Mouse (Mus musculus) MEL (cell line): ENCODE results near the gene Gm10203. TPM values are rescaled to one million over a fixed set of nuclear protein-coding genes. Genes with fewer than 3 reads are reported as not detected.

ENCODE experiments used
- DNase-seq: peaks from one replicate; pipeline ENCODE4 v3.0.0; 2011; ENCODE audit warnings: low read depth, low spot score
- H3K27ac ChIP-seq: 2 replicates; pipeline ENCODE4 v1.5.1; 2012; ENCODE audit warnings: low read depth, mild to moderate bottlenecking, control low read depth, low read length, moderate library complexity; ENCODE audit not compliant: control insufficient read depth
- H3K27me3 ChIP-seq, 2 experiments: fragments of 150-350 bp in 1 of 2; sonication (generic) in 1 of 2; 2 replicates each; pipeline ENCODE4 v1.6.1; 2012; ENCODE audit warnings: low read length in 2 of 2, mild to moderate bottlenecking in 2 of 2, improper control_type of control experiment in 1 of 2, moderate library complexity in 1 of 2; ENCODE audit not compliant: insufficient read depth in 2 of 2, control insufficient read depth in 1 of 2
- H3K36me3 ChIP-seq, 2 experiments: 2 replicates each; pipeline ENCODE4 v1.6.1; 2012 to 2014; ENCODE audit warnings: low read length in 2 of 2, improper control_type of control experiment in 1 of 2, inconsistent platforms in 1 of 2, mild to moderate bottlenecking in 1 of 2; ENCODE audit not compliant: insufficient read depth in 2 of 2, control insufficient read depth in 1 of 2
- H3K4me1 ChIP-seq, 2 experiments: fragments of 150-350 bp in 1 of 2; sonication (generic) in 1 of 2; 2 replicates each; pipeline ENCODE4 v1.6.1; 2012; ENCODE audit warnings: low read length in 2 of 2, improper control_type of control experiment in 1 of 2, mild to moderate bottlenecking in 1 of 2; ENCODE audit not compliant: insufficient read depth in 2 of 2, control insufficient read depth in 1 of 2
- H3K4me3 ChIP-seq, 2 experiments: fragments of 150-350 bp in 1 of 2; sonication (generic) in 1 of 2; 2 replicates each; pipeline ENCODE4 v1.5.1; 2012; ENCODE audit warnings: low read depth in 2 of 2, low read length in 2 of 2, mild to moderate bottlenecking in 2 of 2, moderate library complexity in 2 of 2, control low read depth in 1 of 2, improper control_type of control experiment in 1 of 2; ENCODE audit not compliant: control insufficient read depth in 1 of 2, insufficient read depth in 1 of 2
- H3K79me2 ChIP-seq: 2 replicates; pipeline ENCODE4 v1.6.1; 2012; ENCODE audit warnings: mild to moderate bottlenecking, low read length, moderate library complexity; ENCODE audit not compliant: control insufficient read depth, poor library complexity, insufficient read depth
- H3K9ac ChIP-seq: 2 replicates; pipeline ENCODE4 v1.6.1; 2012; ENCODE audit warnings: low read depth, mild to moderate bottlenecking, control low read depth, low read length, moderate library complexity; ENCODE audit not compliant: control insufficient read depth, poor library complexity, severe bottlenecking
- H3K9me3 ChIP-seq: fragments of 150-350 bp; sonication (generic); replicated peaks from 2 replicates; pipeline ENCODE4 v1.6.1; 2012; ENCODE audit warnings: mild to moderate bottlenecking, low read length, improper control_type of control experiment, moderate library complexity; ENCODE audit not compliant: insufficient read depth
- BHLHE40 ChIP-seq: IDR thresholded peaks from 2 replicates; pipeline ENCODE4 v1.6.1; 2012; ENCODE audit warnings: low read depth, mild to moderate bottlenecking, inconsistent platforms, low read length, improper control_type of control experiment, borderline replicate concordance
- CTCF ChIP-seq, 3 experiments: IDR thresholded peaks in 2 of 3; conservative IDR thresholded peaks in 1 of 3; 2 replicates each; pipeline ENCODE4 v1.5.1; 2011 to 2012; ENCODE audit warnings: low read length in 3 of 3, low read depth in 2 of 3, mild to moderate bottlenecking in 2 of 3, improper control_type of control experiment in 1 of 3, inconsistent platforms in 1 of 3, mixed read lengths in 1 of 3, moderate library complexity in 1 of 3; ENCODE audit not compliant: control insufficient read depth in 1 of 3, insufficient read depth in 1 of 3, poor library complexity in 1 of 3, severe bottlenecking in 1 of 3
- GABPA ChIP-seq: IDR thresholded peaks from 2 replicates; pipeline ENCODE4 v1.6.1; 2012; ENCODE audit warnings: low read depth, mild to moderate bottlenecking, inconsistent platforms, low read length, improper control_type of control experiment, moderate library complexity
- GATA1 ChIP-seq: IDR thresholded peaks from 2 replicates; pipeline ENCODE4 v1.6.1; 2011; ENCODE audit warnings: low read depth, low read length, improper control_type of control experiment
- HCFC1 ChIP-seq: IDR thresholded peaks from 2 replicates; pipeline ENCODE4 v1.6.1; 2012; ENCODE audit warnings: low read depth, mild to moderate bottlenecking, inconsistent platforms, low read length, improper control_type of control experiment, moderate library complexity
- KAT2A ChIP-seq: conservative IDR thresholded peaks from 2 replicates; pipeline ENCODE4 v1.6.1; 2012; ENCODE audit warnings: low read depth, low read length, improper control_type of control experiment, inconsistent platforms
- MAX ChIP-seq: IDR thresholded peaks from 2 replicates; pipeline ENCODE4 v1.6.1; 2011; ENCODE audit warnings: low read length, improper control_type of control experiment
- MAZ ChIP-seq: IDR thresholded peaks from 2 replicates; pipeline ENCODE4 v1.6.1; 2012; ENCODE audit warnings: low read depth, mild to moderate bottlenecking, inconsistent platforms, low read length, improper control_type of control experiment
- MXI1 ChIP-seq: IDR thresholded peaks from 2 replicates; pipeline ENCODE4 v1.6.1; 2011; ENCODE audit warnings: mild to moderate bottlenecking, low read depth, low read length, improper control_type of control experiment
- MYC ChIP-seq: IDR thresholded peaks from 2 replicates; pipeline ENCODE4 v1.6.1; 2011; ENCODE audit warnings: low read depth, mild to moderate bottlenecking, low read length, improper control_type of control experiment, moderate library complexity
- NELFE ChIP-seq: IDR thresholded peaks from 2 replicates; pipeline ENCODE4 v1.6.1; 2011; ENCODE audit warnings: low read depth, low read length, improper control_type of control experiment
- RAD21 ChIP-seq: IDR thresholded peaks from 2 replicates; pipeline ENCODE4 v1.6.1; 2011; ENCODE audit warnings: mild to moderate bottlenecking, low read depth, low read length, improper control_type of control experiment
- RCOR1 ChIP-seq: IDR thresholded peaks from 2 replicates; pipeline ENCODE4 v1.6.1; 2012; ENCODE audit warnings: low read depth, mild to moderate bottlenecking, inconsistent platforms, low read length, improper control_type of control experiment
- SMC3 ChIP-seq: IDR thresholded peaks from 2 replicates; pipeline ENCODE4 v1.6.1; 2011; ENCODE audit warnings: low read depth, low read length, improper control_type of control experiment
- TAL1 ChIP-seq: IDR thresholded peaks from 2 replicates; pipeline ENCODE4 v1.6.1; 2012; ENCODE audit warnings: mild to moderate bottlenecking, inconsistent platforms, low read length, moderate library complexity, mixed read lengths
- USF2 ChIP-seq, 2 experiments: IDR thresholded peaks; 2 replicates each; pipeline ENCODE4 v1.6.1; 2011 to 2012; ENCODE audit warnings: improper control_type of control experiment in 2 of 2, low read length in 2 of 2, borderline replicate concordance in 1 of 2, inconsistent platforms in 1 of 2, low read depth in 1 of 2, mild to moderate bottlenecking in 1 of 2; ENCODE audit not compliant: insufficient read depth in 1 of 2
- ZC3H11A ChIP-seq: IDR thresholded peaks from 2 replicates; pipeline ENCODE4 v1.6.1; 2012; ENCODE audit warnings: low read depth, mild to moderate bottlenecking, inconsistent platforms, low read length, improper control_type of control experiment
- ZNF384 ChIP-seq: IDR thresholded peaks from 2 replicates; pipeline ENCODE4 v1.6.1; 2012; ENCODE audit warnings: low read depth, mild to moderate bottlenecking, inconsistent platforms, low read length, improper control_type of control experiment
- polyA plus RNA-seq, 2 experiments: library from polyadenylated mRNA; stranded (reverse) in 1 of 2; unstranded in 1 of 2; fragments of >175 nt in 1 of 2; fragments of >200 nt in 1 of 2; gene quantifications; 2 replicates each; pipeline versions ENCODE4 v1.2.1 to v1.2.4; 2012; ENCODE audit warnings: low replicate concordance in 2 of 2, low read depth in 1 of 2; ENCODE audit not compliant: insufficient read length in 2 of 2, insufficient read depth in 1 of 2, missing spikeins in 1 of 2
- total RNA-seq: library from RNA; depleted of rRNA; stranded (reverse); fragments of 300-350 nt; gene quantifications from 2 replicates; pipeline ENCODE4 v1.2.3, GENCODE M21; 2012

The Gm10203 gene
- total and polyA plus RNA-seq, 3 experiments, result not detected

DNA sequence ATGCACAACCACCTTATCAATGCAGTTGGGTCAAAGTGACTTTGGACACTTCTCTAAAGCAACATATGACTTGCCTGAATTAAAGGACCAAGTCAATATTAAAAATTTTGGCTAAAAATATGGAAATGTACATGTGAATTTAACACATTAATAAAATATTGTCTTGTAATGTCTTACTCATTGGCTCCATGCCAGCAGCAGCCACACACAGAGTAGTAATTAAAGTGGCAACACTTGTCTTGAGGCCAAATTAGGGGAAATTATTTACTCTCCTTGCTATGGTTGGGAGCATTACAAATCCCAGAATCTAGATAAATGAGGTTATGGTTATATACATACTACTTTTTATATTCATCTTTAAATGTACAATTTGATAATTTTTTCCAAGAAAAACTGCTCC, 13.0 kb upstream of the Gm10203 start:
- Histone ChIP-seq H3K27me3 (no peaks in the 10 kb centered on the region; a peak in 1 of 4 replicates), H3K4me1 (no peaks in the 10 kb centered on the region), H3K36me3 (no peaks in the 10 kb centered on the region), H3K9ac (no peak overlapping the region), H3K9me3 (no peaks in the 10 kb centered on the region), H3K4me3 (no peak overlapping the region), H3K27ac (no peak overlapping the region), H3K79me2 (no peaks in the 10 kb centered on the region)
- TF ChIP-seq GATA1, result no peak
- DNase-seq, result peak; percentile 21

- H3K27me3 ChIP-seq, result no peaks in the 10 kb centered on the region; a peak in 1 of 4 replicates
- H3K27ac ChIP-seq, result no peak overlapping the region
- DNase-seq, result no peak
Measured at GRCm38 (mm10) chr6:149118935-149119334, 11.0 kb upstream of the Gm10203 start.

GRCm38 (mm10) chr6:149119853-149120252, 10.1 kb upstream of the Gm10203 start:
- peak; percentile 69 for DNase-seq
- H3K27ac ChIP-seq, result no peak overlapping the region

More at GRCm38 (mm10) chr6:149118935-149119334, 11.0 kb upstream of the Gm10203 start:
- H3K9me3 ChIP-seq, result no peaks in the 10 kb centered on the region
- TF ChIP-seq RAD21, result no peak
- TF ChIP-seq MYC, result no peak
- no peak for TF ChIP-seq HCFC1
- no peak for TF ChIP-seq ZNF384
- no peaks in the 10 kb centered on the region for H3K36me3 ChIP-seq
- H3K4me1 ChIP-seq, result no peaks in the 10 kb centered on the region; a peak in 1 of 4 replicates
- no peak overlapping the region for H3K9ac ChIP-seq
- no peaks in the 10 kb centered on the region for H3K79me2 ChIP-seq
- no peak overlapping the region for H3K4me3 ChIP-seq

DNA sequence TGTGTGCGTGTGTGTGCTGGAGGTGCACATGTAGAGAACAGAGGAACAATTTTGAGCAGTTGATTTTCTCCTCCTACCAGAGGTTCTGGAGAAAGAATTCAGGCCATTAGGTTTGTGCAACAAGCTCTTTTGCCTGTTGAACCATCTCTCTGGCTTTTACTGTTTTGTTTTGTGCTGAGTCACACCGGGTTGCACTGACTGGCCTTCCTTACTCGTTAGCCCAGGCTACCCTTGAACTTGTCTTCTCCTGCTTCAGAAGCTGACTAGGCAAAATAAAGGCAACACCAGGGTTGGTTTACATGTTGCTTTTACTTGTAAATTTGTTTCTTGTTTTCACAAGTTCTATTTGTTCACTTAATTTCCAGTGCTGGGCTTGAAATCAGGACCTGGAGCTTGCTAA, 6.9 kb upstream of the Gm10203 start:
- Histone ChIP-seq H3K27ac (no peak overlapping the region), H3K4me1 (peaks cover 2 to 12% of the 10 kb centered on the region in 2 experiments), H3K4me3 (no peak overlapping the region), H3K36me3 (peaks cover 0 to 4% of the 10 kb centered on the region in 2 experiments; a peak in 2 of 4 replicates), H3K79me2 (no peaks in the 10 kb centered on the region)
- no peak for DNase-seq
- TF ChIP-seq GABPA, result no peak
- TF ChIP-seq MAX, result no peak
- TF ChIP-seq MXI1, result no peak
- no peak for TF ChIP-seq USF2 (IDR thresholded peaks at IDR 0.05; ENCODE audit: borderline replicate concordance in 1 of 2, insufficient read depth in 1 of 2, low read depth in 1 of 2, low read length in 2 of 2)
- no peak for TF ChIP-seq TAL1
- TF ChIP-seq HCFC1, result no peak
- no peak for TF ChIP-seq KAT2A
- TF ChIP-seq MAZ, result no peak
- no peak for TF ChIP-seq RCOR1
- TF ChIP-seq ZC3H11A, result no peak
- no peak for TF ChIP-seq NELFE
- TF ChIP-seq, all 39 proteins: peak for 0
- Histone ChIP-seq H3K9me3 (no peaks in the 10 kb centered on the region), H3K27me3 (no peaks in the 10 kb centered on the region; a peak in 1 of 4 replicates), H3K9ac (no peak overlapping the region)

More at GRCm38 (mm10) chr6:149119853-149120252, 10.1 kb upstream of the Gm10203 start:
- Histone ChIP-seq H3K27me3 (no peaks in the 10 kb centered on the region; a peak in 1 of 4 replicates), H3K79me2 (no peaks in the 10 kb centered on the region), H3K36me3 (no peaks in the 10 kb centered on the region; a peak in 1 of 4 replicates), H3K4me3 (no peak overlapping the region), H3K9ac (no peak overlapping the region), H3K9me3 (no peaks in the 10 kb centered on the region), H3K4me1 (peaks cover 0 to under 1% of the 10 kb centered on the region in 2 experiments; a peak in 1 of 4 replicates)
- TF ChIP-seq RAD21, result peak; percentile 87
- TF ChIP-seq ZC3H11A, result peak; percentile 83
- no peak for TF ChIP-seq BHLHE40
- peak in 2 of 3 experiments; percentile 66 to 74; a peak in 4 of 6 replicates for TF ChIP-seq CTCF (IDR thresholded peaks at IDR 0.05 in 2 of 3, conservative IDR thresholded peaks at IDR 0.05 in 1 of 3; ENCODE audit: control insufficient read depth in 1 of 3, insufficient read depth in 1 of 3, low read depth in 2 of 3, low read length in 3 of 3, poor library complexity in 1 of 3, severe bottlenecking in 1 of 3)
- no peak for TF ChIP-seq USF2 (IDR thresholded peaks at IDR 0.05; ENCODE audit: borderline replicate concordance in 1 of 2, insufficient read depth in 1 of 2, low read depth in 1 of 2, low read length in 2 of 2)
- TF ChIP-seq SMC3, result peak; percentile 80
